Mouse (Mus musculus): ENCODE measurements around the gene Gm38392.

DNA sequence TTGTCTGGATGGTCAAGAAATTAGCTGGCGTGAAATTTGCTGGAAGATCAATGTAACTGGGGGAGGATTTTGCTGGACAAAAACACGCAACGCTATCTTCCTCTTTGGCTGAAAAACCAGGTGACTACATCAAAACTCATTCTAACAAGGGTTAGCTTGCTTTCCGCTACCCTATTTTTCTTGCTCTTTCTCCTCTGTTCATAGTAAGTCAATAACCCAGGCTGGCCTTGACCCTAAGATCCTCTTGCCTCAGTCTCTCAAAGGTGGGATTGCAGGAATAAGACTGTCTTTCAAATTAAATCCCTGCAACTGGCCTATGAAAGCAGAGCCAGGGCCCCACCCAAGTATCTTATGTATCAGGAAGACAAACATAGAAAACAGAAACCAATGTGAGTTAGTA lies at the start of gene Gm38392:
- TF ChIP-seq CTCF (conservative IDR thresholded peaks at IDR 0.05; ENCODE audit: insufficient read depth, insufficient read length, low read depth, low read length) (no peak), POLR2A (IDR thresholded peaks at IDR 0.05; ENCODE audit: low read depth, low read length) (no peak)

Measured in kidney, adult 2 months (tissue).